Mouse (Mus musculus) embryonic facial prominence, embryonic 15.5 days (tissue): Measurements from ENCODE around the gene Banp. TPM values are rescaled to one million over a fixed set of nuclear protein-coding genes. Genes with fewer than 3 reads are reported as not detected.

Experiments used
- ATAC-seq: fragments of 200-750 bp; cut with Nextera tagmentation; 2 replicates; pipeline ENCODE4 v1.8.0; 2017; ENCODE audit warnings: low read depth, moderate TSS enrichment; ENCODE audit not compliant: insufficient number of reproducible peaks, low FRiP score, low TSS enrichment
- H3K27ac ChIP-seq: fragments of 300-500 bp; sonication (generic); replicated peaks from 2 replicates; pipeline ENCODE4 v1.5.1; 2015; ENCODE audit warnings: mild to moderate bottlenecking, inconsistent platforms
- H3K27me3 ChIP-seq: fragments of 300-500 bp; sonication (generic); 2 replicates; pipeline ENCODE4 v1.6.1; 2015; ENCODE audit warnings: inconsistent platforms
- H3K36me3 ChIP-seq: fragments of 300-500 bp; sonication (generic); 2 replicates; pipeline ENCODE4 v1.6.1; 2015; ENCODE audit warnings: mild to moderate bottlenecking, inconsistent platforms
- H3K4me1 ChIP-seq: fragments of 300-500 bp; sonication (generic); 2 replicates; pipeline ENCODE4 v1.6.1; 2015; ENCODE audit warnings: inconsistent platforms
- H3K4me2 ChIP-seq: fragments of 300-500 bp; sonication (generic); replicated peaks from 2 replicates; pipeline ENCODE4 v1.6.1; 2015; ENCODE audit warnings: mild to moderate bottlenecking, inconsistent platforms
- H3K4me3 ChIP-seq: fragments of 300-500 bp; sonication (generic); replicated peaks from 2 replicates; pipeline ENCODE4 v1.5.1; 2015; ENCODE audit warnings: mild to moderate bottlenecking, inconsistent platforms
- H3K9ac ChIP-seq: fragments of 300-500 bp; sonication (generic); 2 replicates; pipeline ENCODE4 v1.6.1; 2015; ENCODE audit warnings: inconsistent platforms
- H3K9me3 ChIP-seq: fragments of 300-500 bp; sonication (generic); replicated peaks from 2 replicates; pipeline ENCODE4 v1.6.1; 2016; ENCODE audit warnings: inconsistent platforms
- WGBS: fragments of 180-500 bp; shearing (Covaris S2); methylation state at CpG from one replicate; pipeline ENCODE4 v1.1.7; 2015; 5-methylcytosine and 5-hydroxymethylcytosine counted together
- polyA plus RNA-seq: library from polyadenylated mRNA; unstranded; fragments of >200 nt; fragmentation: Nextera tagmentation; extraction: Ambion mirVana; gene quantifications from 2 replicates; pipeline ENCODE4 v1.2.1, GENCODE M21; 2015

The Banp gene
- polyA plus RNA-seq, 1 experiment from 2014 or later, result 46.3 TPM

DNA sequence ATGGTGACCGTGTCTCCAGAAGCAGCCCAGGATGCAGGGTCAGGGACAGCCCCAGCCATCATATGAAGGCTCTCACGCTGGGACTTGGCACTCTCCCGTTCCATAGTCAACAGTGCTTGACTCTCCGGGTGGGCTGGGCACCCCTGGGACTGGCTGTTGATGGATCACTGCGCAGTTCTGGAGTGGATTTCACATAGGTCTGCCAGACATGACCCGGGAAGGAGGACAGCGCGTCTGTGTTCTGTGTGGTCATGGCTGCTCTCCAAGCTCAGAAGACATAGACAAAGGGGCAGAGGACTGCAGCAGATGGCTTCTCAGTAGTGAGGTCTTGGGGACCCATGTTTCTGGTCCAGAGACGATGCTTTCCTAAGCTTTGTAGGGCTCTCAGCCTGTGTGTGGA, 101.1 kb downstream of the Banp start:
- Histone ChIP-seq H3K4me3 (no peak overlapping the region), H3K36me3 (no peaks in the 10 kb centered on the region), H3K27ac (no peak overlapping the region), H3K9me3 (no peaks in the 10 kb centered on the region), H3K27me3 (no peaks in the 10 kb centered on the region), H3K9ac (no peak overlapping the region), H3K4me2 (no peak overlapping the region), H3K4me1 (peaks cover 31% of the 10 kb centered on the region)
- ATAC-seq, result no peak
- WGBS, result 89% methylated on average over 9 of the region's 9 CpGs

- H3K4me2 ChIP-seq, result no peak overlapping the region
- H3K27me3 ChIP-seq, result no peaks in the 10 kb centered on the region
- ATAC-seq, result no peak
- no peaks in the 10 kb centered on the region for H3K36me3 ChIP-seq
- H3K4me1 ChIP-seq, result peaks cover 19% of the 10 kb centered on the region
- no peaks in the 10 kb centered on the region for H3K9me3 ChIP-seq
- no peak overlapping the region for H3K9ac ChIP-seq
- no peak overlapping the region for H3K27ac ChIP-seq
- no peak overlapping the region for H3K4me3 ChIP-seq
- WGBS, result 46% methylated on average over 10 of the region's 10 CpGs
Observed at GRCm38 (mm10) chr8:122055321-122055720, 105.8 kb downstream of the Banp start.

DNA sequence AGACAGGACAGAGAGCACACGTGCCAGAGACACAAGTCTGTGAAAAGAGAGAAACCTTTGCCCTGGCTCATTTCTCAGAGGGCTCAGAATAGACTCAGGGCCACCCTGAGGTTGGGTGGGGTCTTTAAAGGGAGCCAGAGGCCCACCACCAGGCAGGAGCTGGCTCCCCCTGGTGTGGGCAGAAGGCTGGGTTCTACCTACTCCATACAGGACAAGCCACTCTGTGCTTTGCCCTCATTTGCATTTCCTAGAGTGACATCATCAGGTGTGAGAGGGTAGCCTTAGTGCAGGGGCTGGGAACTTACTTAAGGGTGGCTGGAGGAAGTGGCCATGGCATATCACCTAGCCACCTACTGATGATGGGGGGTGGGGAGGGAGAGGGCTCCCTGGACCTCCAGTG, 106.6 kb downstream of the Banp start:
- H3K4me2 ChIP-seq, result no peak overlapping the region
- ATAC-seq, result no peak
- no peaks in the 10 kb centered on the region for H3K27me3 ChIP-seq
- peaks cover 19% of the 10 kb centered on the region for H3K4me1 ChIP-seq
- WGBS, result 48% methylated on average over 1 of the region's 1 CpGs
- H3K36me3 ChIP-seq, result no peaks in the 10 kb centered on the region
- no peak overlapping the region for H3K27ac ChIP-seq
- H3K4me3 ChIP-seq, result no peak overlapping the region
- no peaks in the 10 kb centered on the region for H3K9me3 ChIP-seq
- H3K9ac ChIP-seq, result no peak overlapping the region

GRCm38 (mm10) chr8:122056882-122057281, 107.3 kb downstream of the Banp start:
- Histone ChIP-seq H3K4me1 (peaks cover 19% of the 10 kb centered on the region), H3K27ac (no peak overlapping the region), H3K9me3 (no peaks in the 10 kb centered on the region), H3K4me2 (no peak overlapping the region), H3K27me3 (no peaks in the 10 kb centered on the region), H3K36me3 (no peaks in the 10 kb centered on the region), H3K9ac (no peak overlapping the region), H3K4me3 (no peak overlapping the region)
- 37% methylated on average over 7 of the region's 7 CpGs for WGBS
- ATAC-seq, result no peak

- WGBS, result 59% methylated on average over 9 of the region's 9 CpGs
- Histone ChIP-seq H3K27me3 (no peaks in the 10 kb centered on the region), H3K27ac (no peak overlapping the region), H3K4me2 (no peak overlapping the region), H3K36me3 (no peaks in the 10 kb centered on the region), H3K9ac (no peak overlapping the region), H3K4me1 (peaks cover 19% of the 10 kb centered on the region), H3K9me3 (no peaks in the 10 kb centered on the region), H3K4me3 (no peak overlapping the region)
- no peak for ATAC-seq
Observed at GRCm38 (mm10) chr8:122058510-122058909, 109.0 kb downstream of the Banp start.

DNA sequence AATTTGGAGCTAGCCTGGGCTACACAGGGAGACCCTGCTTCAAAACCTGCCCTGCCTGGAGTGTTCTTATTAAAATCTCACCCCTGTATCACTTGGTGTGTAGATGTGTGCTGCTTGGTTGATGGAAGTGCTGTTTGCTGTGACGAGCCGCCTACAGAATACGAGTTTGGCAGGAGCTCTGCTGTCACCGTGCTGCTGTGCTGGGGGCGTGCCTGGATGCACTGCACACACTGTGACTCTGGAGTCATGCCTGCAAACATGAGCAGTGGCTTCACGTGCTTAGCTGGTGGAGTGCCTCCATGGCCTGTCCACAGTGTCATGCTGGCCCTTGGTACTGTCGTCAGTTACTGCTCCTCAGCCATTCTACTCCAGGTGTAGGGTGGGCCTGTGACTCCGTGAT, 109.4 kb downstream of the Banp start:
- ATAC-seq, result no peak
- H3K4me2 ChIP-seq, result no peak overlapping the region
- H3K27me3 ChIP-seq, result no peaks in the 10 kb centered on the region
- H3K27ac ChIP-seq, result no peak overlapping the region
- no peaks in the 10 kb centered on the region for H3K9me3 ChIP-seq
- no peaks in the 10 kb centered on the region for H3K36me3 ChIP-seq
- 71% methylated on average over 8 of the region's 8 CpGs for WGBS
- peaks cover 20% of the 10 kb centered on the region for H3K4me1 ChIP-seq
- H3K4me3 ChIP-seq, result no peak overlapping the region
- H3K9ac ChIP-seq, result no peak overlapping the region

GRCm38 (mm10) chr8:122062508-122063223, 113.1 kb downstream of the Banp start:
- Histone ChIP-seq H3K27ac (no peak overlapping the region), H3K36me3 (no peaks in the 10 kb centered on the region), H3K27me3 (no peaks in the 10 kb centered on the region), H3K9ac (no peak overlapping the region), H3K4me3 (no peak overlapping the region), H3K4me1 (peaks cover 18% of the 10 kb centered on the region), H3K4me2 (no peak overlapping the region), H3K9me3 (no peaks in the 10 kb centered on the region)
- ATAC-seq, result no peak
- 75% methylated on average over 12 of the region's 12 CpGs for WGBS

DNA sequence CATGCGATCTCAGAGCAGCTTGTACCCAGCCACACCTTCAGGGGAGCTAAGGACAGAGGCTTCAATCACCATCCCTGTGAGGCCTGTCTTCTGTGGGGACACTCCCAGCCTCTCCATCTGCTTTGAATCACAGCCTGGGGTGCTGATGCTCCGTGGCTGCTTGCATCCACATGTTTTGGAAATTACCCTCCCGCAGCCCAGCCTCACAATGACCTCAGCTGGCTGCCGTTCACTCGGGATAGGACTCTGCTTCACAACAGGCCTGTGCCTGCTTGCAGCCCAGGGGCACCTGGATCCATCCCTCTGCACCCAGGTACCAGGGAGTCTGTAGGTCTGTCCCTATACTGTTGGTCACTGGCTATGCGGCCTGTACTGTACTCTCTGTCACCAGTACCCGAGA, 114.8 kb downstream of the Banp start:
- no peaks in the 10 kb centered on the region; the same call in 1 of the 2 replicates for H3K27me3 ChIP-seq
- 24% methylated on average over 7 of the region's 7 CpGs for WGBS
- 0 out of 2 replicates have a peak overlapping the region, but pooled peaks have one; percentile 2 for H3K27ac ChIP-seq
- H3K9ac ChIP-seq, result no peak overlapping the region
- no peaks in the 10 kb centered on the region for H3K36me3 ChIP-seq
- H3K4me2 ChIP-seq, result no peak overlapping the region
- H3K4me3 ChIP-seq, result no peak overlapping the region
- peaks cover 18% of the 10 kb centered on the region for H3K4me1 ChIP-seq
- ATAC-seq, result peak; percentile 73
- H3K9me3 ChIP-seq, result no peaks in the 10 kb centered on the region

GRCm38 (mm10) chr8:122067783-122068505, 118.4 kb downstream of the Banp start:
- 60% methylated on average over 15 of the region's 15 CpGs for WGBS
- no peak overlapping the region for H3K9ac ChIP-seq

GRCm38 (mm10) chr8:122068609-122069008, 119.1 kb downstream of the Banp start:
- WGBS, result 76% methylated on average over 13 of the region's 13 CpGs
- no peak overlapping the region for H3K9ac ChIP-seq
- no peak overlapping the region for H3K4me2 ChIP-seq
- H3K4me3 ChIP-seq, result no peak overlapping the region
- peaks cover 18% of the 10 kb centered on the region for H3K4me1 ChIP-seq
- no peak for ATAC-seq
- H3K36me3 ChIP-seq, result no peaks in the 10 kb centered on the region
- no peaks in the 10 kb centered on the region for H3K9me3 ChIP-seq
- H3K27me3 ChIP-seq, result no peaks in the 10 kb centered on the region; the same call in 1 of the 2 replicates
- no peak overlapping the region for H3K27ac ChIP-seq

More at GRCm38 (mm10) chr8:122067783-122068505, 118.4 kb downstream of the Banp start:
- Histone ChIP-seq H3K4me2 (no peak overlapping the region), H3K4me1 (peaks cover 18% of the 10 kb centered on the region), H3K36me3 (no peaks in the 10 kb centered on the region), H3K4me3 (no peak overlapping the region), H3K27ac (no peak overlapping the region), H3K9me3 (no peaks in the 10 kb centered on the region), H3K27me3 (no peaks in the 10 kb centered on the region; the same call in 1 of the 2 replicates)
- no peak for ATAC-seq

DNA sequence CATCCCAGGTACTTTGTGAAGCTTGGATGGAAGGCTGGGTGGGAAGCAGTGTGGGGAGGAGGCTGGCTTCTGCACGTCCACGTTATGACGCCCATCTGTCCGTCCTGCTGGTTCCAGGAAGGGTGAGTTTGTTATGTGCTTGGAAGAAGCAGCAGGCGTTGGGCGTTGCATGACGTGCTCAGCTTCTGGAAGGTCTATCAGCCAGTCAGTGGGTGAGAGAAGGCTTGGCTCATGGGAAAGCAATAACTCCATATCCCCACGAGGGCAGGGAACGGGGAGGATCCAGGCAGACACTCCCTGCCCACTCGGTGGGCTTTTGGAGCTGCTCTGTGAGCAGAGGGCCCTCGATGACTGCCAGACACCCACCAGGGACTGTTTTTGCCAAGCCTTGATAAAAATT, 119.7 kb downstream of the Banp start:
- Histone ChIP-seq H3K27me3 (no peaks in the 10 kb centered on the region; the same call in 1 of the 2 replicates), H3K4me3 (no peak overlapping the region), H3K9ac (no peak overlapping the region), H3K9me3 (no peaks in the 10 kb centered on the region), H3K27ac (no peak overlapping the region), H3K4me1 (peaks cover 13% of the 10 kb centered on the region), H3K4me2 (no peak overlapping the region), H3K36me3 (no peaks in the 10 kb centered on the region)
- ATAC-seq, result no peak
- WGBS, result 79% methylated on average over 11 of the region's 11 CpGs
